17 mouse cellular contexts compared by ENCODE assay signal in the genomic region with DNA sequence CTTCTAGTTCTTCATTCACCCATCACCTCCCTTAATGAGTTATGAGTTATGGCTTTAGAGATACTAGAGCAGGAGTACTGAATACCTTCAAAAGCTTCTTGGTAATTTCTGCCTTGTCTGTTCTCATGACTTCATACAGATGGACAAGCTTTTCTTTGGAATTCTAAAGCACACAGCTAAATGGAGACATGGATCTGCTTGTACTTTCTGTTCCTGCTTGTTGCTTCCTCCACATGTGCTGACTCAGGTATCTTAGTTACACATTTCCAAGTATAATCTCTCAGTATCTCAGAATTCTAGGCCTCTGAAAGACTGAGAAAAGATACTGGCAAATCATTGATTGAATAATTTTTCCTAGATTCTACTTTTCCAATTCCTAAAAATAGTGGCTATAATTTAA.
"Had no signal": no experiment of that assay in that cellular context is flagged by ENCODE, and none has a peak within 500 bp of the region (broad histone marks: within the 10 kb centered on the region; RNA-seq: fewer than 3 reads in every experiment).

No protein-coding gene starts in this region.

- H3K36me3 ChIP-seq: lung, embryonic 15.5 days; midbrain, embryonic 13.5 days; midbrain, embryonic 15.5 days; neural tube, embryonic 12.5 days; stomach, embryonic 15.5 days had no signal

- H3K9me3 ChIP-seq: lung, embryonic 15.5 days; megakaryocyte, embryonic 14.5 days; midbrain, embryonic 13.5 days; midbrain, embryonic 15.5 days; neural tube, embryonic 12.5 days; stomach, embryonic 15.5 days had no signal

- H3K9ac ChIP-seq: lung, embryonic 15.5 days; midbrain, embryonic 13.5 days; midbrain, embryonic 15.5 days; neural tube, embryonic 12.5 days; stomach, embryonic 15.5 days had no signal

- H3K27ac ChIP-seq: lung, embryonic 15.5 days; macrophage; midbrain, embryonic 13.5 days; midbrain, embryonic 15.5 days; neural tube, embryonic 12.5 days; stomach, embryonic 15.5 days; stomach, postnatal 0 days had no signal

- ATAC-seq: lung, postnatal 0 days; midbrain, embryonic 13.5 days; midbrain, embryonic 15.5 days had no signal

- H3K27me3 ChIP-seq: lung, embryonic 15.5 days; megakaryocyte, embryonic 14.5 days; midbrain, embryonic 13.5 days; midbrain, embryonic 15.5 days; neural tube, embryonic 12.5 days; stomach, embryonic 15.5 days had no signal

- H3K4me3 ChIP-seq: lung, embryonic 15.5 days; megakaryocyte, embryonic 14.5 days; midbrain, embryonic 13.5 days; midbrain, embryonic 15.5 days; neural tube, embryonic 12.5 days; stomach, embryonic 15.5 days had no signal

- DNase-seq: lung, adult 2 months; lung, postnatal 14 days; lung, postnatal 36 days; right cerebral cortex, postnatal 14 days; thymus, adult 2 months; thymus, postnatal 25 days; thymus, postnatal 4 days had no signal

- H3K4me1 ChIP-seq: lung, embryonic 15.5 days; megakaryocyte, embryonic 14.5 days; midbrain, embryonic 13.5 days; midbrain, embryonic 15.5 days; neural tube, embryonic 12.5 days; stomach, embryonic 15.5 days had no signal

- H3K4me2 ChIP-seq: lung, embryonic 15.5 days; midbrain, embryonic 11.5 days; midbrain, embryonic 13.5 days; midbrain, embryonic 15.5 days; neural tube, embryonic 12.5 days; stomach, embryonic 15.5 days had no signal
